Mouse (Mus musculus): Measurements from ENCODE around the gene Gm10320. TPM values are rescaled to one million over a fixed set of nuclear protein-coding genes. Genes with fewer than 3 reads are reported as not detected.

Gm10320 gene
- polyA plus RNA-seq, 1 experiment from 2014 or later = 1.2 TPM

DNA sequence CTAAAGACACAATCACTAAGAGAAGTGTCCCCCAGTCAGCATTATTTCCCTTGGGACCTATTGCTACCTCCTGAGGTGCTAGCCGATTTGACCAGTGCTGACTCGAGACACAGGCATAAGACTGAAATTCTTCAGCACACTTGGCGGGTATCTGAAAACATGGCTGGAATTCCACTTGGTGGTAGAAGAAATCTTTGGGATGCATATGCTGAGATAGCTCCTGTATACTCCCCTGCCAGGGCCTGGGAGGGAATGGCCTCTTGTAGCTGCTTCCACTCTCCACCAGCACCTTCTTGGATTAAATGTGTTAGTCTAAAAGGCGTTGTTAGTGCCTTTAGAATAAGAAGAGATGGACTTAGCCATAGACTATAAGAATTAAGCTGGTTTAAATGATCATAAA, 50.8 kb downstream of the Gm10320 start:
- H3K9ac ChIP-seq (ENCODE audit: low read depth, low read length) = no peak overlapping the region
- H3K4me1 ChIP-seq (ENCODE audit: control insufficient read depth, insufficient read depth, low read length) = 0 out of 2 replicates have a peak, but pooled peaks cover 5% of the 10 kb centered on the region
- no peak overlapping the region for H3K4me3 ChIP-seq (ENCODE audit: low read length)
- 0 out of 2 replicates have a peak overlapping the region, but pooled peaks have one; percentile 30 for H3K27ac ChIP-seq (ENCODE audit: low read depth, low read length)
- ATAC-seq (ENCODE audit: low FRiP score, low TSS enrichment) = no peak
- H3K9me3 ChIP-seq (ENCODE audit: control insufficient read depth, low read length) = no peaks in the 10 kb centered on the region; the same call in 1 of the 2 replicates
- 69% methylated on average over 4 of the region's 4 CpGs for WGBS
- no peaks in the 10 kb centered on the region for H3K36me3 ChIP-seq (ENCODE audit: control insufficient read depth, insufficient read depth, low read length)
- H3K4me2 ChIP-seq (replicated peaks; ENCODE audit: low read depth, low read length) = 0 out of 2 replicates have a peak overlapping the region, but pooled peaks have one; percentile 8
- H3K27me3 ChIP-seq (ENCODE audit: control insufficient read depth, insufficient read depth, low read length) = no peaks in the 10 kb centered on the region

DNA sequence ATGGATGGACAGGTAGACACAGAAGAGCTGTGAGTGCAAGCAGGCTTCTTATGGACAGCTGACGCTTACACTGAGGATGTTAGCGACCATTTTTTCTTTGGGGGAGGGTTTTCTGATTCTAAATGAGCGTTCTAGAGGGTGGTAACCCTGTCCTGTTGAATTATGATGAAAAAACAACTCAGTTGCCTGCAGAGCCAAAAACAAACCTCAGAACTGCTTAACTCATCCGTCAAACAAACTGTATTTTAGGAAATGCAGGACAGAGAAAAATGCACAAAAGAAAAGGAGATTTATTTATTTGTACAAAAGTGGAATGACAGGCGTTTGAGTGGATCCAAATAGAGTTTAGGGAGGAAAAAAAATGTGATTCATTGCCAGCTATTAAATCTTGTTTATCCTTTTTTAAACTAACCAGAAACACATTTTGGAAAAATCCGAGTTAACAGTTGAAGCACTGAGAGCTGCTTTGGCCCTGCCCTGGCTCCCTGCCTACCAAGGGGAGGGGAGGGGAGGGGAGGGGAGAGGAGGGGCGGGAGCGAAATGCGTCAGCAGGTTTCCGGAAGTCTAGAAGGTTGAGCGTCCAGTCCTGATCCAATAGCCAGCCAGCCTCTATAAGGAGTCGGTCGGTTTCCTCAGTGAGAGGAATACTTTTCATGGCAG, 51.4 kb downstream of the Gm10320 start:
- WGBS = 20% methylated on average over 13 of the region's 13 CpGs
- no peak overlapping the region for H3K4me2 ChIP-seq (replicated peaks; ENCODE audit: low read depth, low read length)

More for the DNA sequence above, 51.4 kb downstream of the Gm10320 start:
- Histone ChIP-seq H3K36me3 (ENCODE audit: control insufficient read depth, insufficient read depth, low read length) (no peaks in the 10 kb centered on the region), H3K9me3 (ENCODE audit: control insufficient read depth, low read length) (no peaks in the 10 kb centered on the region; the same call in 1 of the 2 replicates), H3K9ac (ENCODE audit: low read depth, low read length) (no peak overlapping the region), H3K4me3 (ENCODE audit: low read length) (no peak overlapping the region), H3K27me3 (ENCODE audit: control insufficient read depth, insufficient read depth, low read length) (no peaks in the 10 kb centered on the region), H3K4me1 (ENCODE audit: control insufficient read depth, insufficient read depth, low read length) (0 out of 2 replicates have a peak, but pooled peaks cover 5% of the 10 kb centered on the region), H3K27ac (ENCODE audit: low read depth, low read length) (0 out of 2 replicates have a peak overlapping the region, but pooled peaks have one; percentile 9)
- peak; percentile 84 for ATAC-seq (ENCODE audit: low FRiP score, low TSS enrichment)

Other genes with a start within 250 kb of the Gm10320 start
- gene Utp15, start 229.0 kb downstream of the Gm10320 start, polyA plus RNA-seq (2014; fragmentation: Nextera tagmentation; extraction: Ambion mirVana) = 21.6 and 42.2 TPM in 2 replicates
- gene Ankra2, start 228.9 kb downstream of the Gm10320 start, polyA plus RNA-seq (2014; fragmentation: Nextera tagmentation; extraction: Ambion mirVana) = 18.7 and 21.4 TPM in 2 replicates
- not detected in 2 replicates for gene Gm21976, start 212.1 kb downstream of the Gm10320 start, polyA plus RNA-seq (2014; fragmentation: Nextera tagmentation; extraction: Ambion mirVana)
- gene Btf3, start 175.0 kb downstream of the Gm10320 start, polyA plus RNA-seq (2014; fragmentation: Nextera tagmentation; extraction: Ambion mirVana) = 811 and 923 TPM in 2 replicates
- gene Foxd1, start 137.8 kb downstream of the Gm10320 start, polyA plus RNA-seq (2014; fragmentation: Nextera tagmentation; extraction: Ambion mirVana) = 8.5 and 12.8 TPM in 2 replicates
- gene Tmem174, start 145.4 kb upstream of the Gm10320 start, polyA plus RNA-seq (2014; fragmentation: Nextera tagmentation; extraction: Ambion mirVana) = 4.4 and 9.3 TPM in 2 replicates
- 3.6 and 4.3 TPM in 2 replicates for gene Tmem171, start 202.8 kb upstream of the Gm10320 start, polyA plus RNA-seq (2014; fragmentation: Nextera tagmentation; extraction: Ambion mirVana)